Mouse (Mus musculus) gastrocnemius, postnatal 25 days (tissue): ENCODE measurements around the gene Cdhr2. TPM values are rescaled to one million over a fixed set of nuclear protein-coding genes. Genes with fewer than 3 reads are reported as not detected.

Experiments used
- DNase-seq: peaks from one replicate; pipeline ENCODE4 v3.0.0; 2022
- long read RNA-seq, 2 experiments: library from polyadenylated mRNA; stranded (forward); transcript quantifications; one replicate each; pipeline ENCODE4 v2.0.0; 2021
- total RNA-seq, 2 experiments: library from RNA; stranded (reverse); gene quantifications; 1 replicate in 1 of 2; 2 replicates in 1 of 2; pipeline ENCODE4 v1.2.3; 2021

The Cdhr2 gene
- not detected for total RNA-seq
- long read RNA-seq, experiment 1, result 0 reads
- long read RNA-seq, experiment 2, result 0 reads

DNA sequence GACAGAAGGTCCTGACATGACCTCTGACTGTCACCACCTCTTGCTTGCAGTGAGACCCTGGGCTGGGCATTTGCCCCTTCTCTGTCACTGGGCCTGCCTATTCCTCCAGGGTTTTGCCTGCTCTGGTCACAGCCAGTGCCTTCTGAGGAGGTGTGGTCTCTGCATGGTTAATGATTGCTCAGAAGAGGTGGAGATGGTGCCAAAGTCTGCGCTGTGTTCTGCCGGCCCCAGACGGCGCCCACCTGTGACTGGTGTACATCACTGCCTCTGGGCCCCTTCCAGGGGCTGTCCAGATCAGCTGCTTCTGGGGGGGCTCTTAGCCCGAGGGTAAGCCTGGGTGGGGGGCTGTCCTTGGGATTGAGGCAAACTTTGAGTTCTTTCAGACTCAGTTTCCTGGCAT is at the start of gene Cdhr2:
Cdhr2 (plus strand) TSS at position 219 of the 400 bp plus-strand sequence.
- no peak for DNase-seq

DNA sequence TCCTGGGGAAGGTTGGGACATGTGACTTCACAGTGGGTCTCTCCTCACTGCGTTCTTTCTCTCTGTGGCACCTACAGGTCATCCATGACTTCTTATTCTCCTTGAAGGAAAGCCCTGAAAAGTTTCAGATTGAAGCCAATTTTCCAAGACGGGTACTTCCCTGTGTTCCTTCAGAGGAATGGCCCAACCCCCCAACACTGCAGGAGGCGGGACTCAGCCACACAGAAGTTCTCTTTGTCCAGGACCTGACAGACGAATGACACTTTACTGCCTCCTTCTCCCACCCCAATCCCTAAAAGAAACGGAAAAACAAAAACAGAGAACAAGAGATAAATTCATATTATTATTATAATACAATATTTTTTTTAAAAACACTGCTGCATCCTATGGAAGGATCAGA is 40.4 kb upstream of the Cdhr2 start:
- no peak for DNase-seq

DNA sequence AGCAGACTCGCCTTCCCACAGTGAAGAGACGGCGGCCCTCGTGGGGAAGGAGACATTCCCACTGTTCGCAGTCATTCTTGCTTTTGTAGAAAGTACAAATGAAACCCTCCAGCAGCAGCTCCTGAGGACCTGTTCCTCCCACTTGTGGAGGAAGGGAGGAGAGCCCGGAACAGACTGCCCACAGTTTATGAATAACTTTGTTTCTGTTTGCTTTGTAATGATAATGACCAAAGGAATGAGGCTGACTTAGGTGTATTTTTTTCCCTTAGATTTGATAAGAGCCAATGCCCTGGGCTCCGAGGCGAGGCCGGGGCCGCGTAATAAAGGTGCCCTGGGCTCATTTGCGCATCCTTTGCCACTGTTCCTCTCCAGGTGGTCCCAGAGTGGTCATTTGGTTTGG is 39.9 kb upstream of the Cdhr2 start:
- DNase-seq, result no peak

DNA sequence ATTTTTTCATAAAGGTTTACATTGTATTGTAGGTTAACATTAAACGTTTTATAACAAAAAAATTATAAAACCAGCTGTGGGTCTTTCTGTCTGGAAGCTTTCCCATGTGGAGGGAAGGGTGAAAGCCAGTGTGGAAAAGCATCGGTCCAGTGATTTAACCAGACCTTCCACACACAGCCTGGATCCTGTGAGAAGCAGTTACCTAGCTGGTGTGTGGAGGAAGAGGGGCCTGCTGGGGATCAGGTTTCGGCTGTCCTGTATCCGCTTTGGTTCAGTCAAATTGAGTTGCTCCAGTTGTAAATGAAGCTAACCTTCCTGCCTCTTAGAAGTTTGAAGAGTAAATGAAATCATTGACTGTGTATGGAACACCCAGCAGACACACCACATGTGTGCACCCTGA is 37.3 kb upstream of the Cdhr2 start:
- DNase-seq, result no peak

DNA sequence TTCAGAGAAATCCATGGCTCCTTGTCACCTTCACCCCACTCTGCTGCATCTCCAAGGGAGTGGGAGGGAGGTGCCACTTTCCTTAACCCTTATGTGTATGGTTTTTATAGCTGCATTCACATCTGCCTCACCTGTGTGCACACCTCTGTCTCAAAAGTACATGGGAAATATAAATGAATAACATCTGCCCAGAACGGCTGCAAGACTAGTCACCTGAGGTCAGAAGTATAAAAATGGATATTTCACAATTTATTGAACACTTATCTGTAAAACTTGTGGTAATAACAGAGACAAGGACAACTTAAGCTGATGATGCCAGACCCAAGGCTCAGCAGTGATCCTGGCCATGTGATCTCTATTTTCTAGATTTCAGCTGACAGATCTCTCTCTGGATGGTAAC is 36.8 kb upstream of the Cdhr2 start:
- DNase-seq, result no peak

DNA sequence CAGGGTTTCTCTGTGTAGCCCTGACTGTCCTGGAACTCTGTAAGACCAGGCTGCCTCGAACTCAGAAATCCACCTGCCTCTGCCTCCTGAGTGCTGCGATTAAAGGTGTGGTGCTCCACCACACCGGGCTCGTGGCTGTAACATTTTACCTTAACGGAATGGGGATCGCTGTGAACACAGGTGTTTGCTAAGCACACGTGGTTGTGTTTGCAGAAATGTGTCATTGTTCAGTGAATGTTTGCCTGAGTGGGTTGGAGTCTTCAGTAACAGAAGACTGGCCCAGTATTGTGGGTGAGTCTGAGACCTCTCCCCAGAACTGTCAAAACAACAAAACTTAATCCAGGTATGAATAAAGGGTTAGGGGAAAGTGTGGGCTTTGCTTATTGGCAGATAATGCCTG is 36.2 kb upstream of the Cdhr2 start:
- no peak for DNase-seq

DNA sequence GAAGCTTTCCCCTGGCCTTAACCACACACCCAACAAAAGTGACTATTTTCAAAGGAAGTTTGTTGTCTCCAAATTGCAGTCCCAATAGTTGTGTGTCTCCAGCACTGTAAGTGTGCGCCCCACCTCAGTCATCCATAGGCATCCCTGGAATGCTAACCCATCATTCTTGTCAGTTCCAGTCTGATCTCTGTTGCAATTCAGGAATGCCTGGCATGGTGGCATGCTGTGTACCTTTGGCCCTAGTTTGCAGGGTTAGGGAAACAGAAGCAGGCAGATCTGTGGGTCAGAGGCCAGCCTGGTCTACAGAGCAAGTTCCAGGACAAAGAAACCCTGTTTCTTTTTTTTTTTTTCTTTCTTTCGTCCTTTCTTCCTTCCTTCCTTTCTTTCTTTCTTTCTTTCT is 30.8 kb upstream of the Cdhr2 start:
- DNase-seq, result no peak

DNA sequence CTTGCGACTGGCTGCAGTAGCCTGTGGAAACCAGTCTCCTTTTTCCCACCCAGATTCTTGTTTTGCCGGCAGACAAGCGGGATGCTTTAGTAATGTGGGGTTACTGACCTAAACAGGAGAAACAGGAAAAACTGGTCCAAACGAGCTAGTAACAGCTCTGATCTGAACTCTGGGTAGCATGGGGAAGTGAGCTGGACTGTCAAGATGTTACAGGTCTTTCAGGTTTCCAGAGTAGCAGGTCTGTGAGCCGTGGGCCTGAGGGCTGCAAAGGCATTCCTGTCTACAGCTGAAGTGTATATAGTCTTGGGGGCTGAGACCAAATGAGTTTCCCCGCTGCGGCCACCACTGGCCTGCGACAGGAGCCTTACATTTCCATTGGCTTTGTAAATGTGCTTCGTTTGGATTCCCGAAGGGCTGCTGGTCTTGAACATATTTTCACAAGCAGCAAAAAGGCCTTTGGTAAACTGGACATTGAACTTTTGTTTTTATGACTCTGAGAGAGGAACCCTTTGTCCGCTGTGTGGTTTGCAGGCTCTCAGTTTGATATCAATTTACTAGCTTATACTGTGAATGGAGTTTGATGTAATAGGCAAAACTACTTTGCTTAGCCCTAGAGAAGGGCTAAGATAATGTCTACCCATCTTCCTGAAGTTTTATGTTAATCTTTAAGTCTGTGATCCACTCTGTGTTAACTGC is 25.2 kb upstream of the Cdhr2 start:
- no peak for DNase-seq

DNA sequence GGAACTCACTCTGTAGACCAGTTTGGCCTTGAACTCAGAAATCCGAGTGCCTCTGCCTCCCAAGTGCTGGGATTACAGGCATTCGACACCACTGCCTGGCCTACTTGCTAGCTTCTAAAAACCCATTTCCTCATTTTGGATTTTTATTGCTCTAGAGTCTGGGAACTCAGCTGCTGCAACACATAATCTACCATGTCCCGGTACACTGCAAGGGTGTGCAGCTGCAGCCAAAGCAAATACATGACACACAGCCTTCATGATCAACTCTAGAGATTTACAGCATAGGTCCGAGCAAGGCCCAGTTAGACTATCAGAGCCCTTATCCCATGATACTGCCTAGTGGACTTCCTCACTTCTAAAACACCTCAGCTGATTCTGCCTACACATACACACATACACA is 23.0 kb upstream of the Cdhr2 start:
- DNase-seq, result no peak

DNA sequence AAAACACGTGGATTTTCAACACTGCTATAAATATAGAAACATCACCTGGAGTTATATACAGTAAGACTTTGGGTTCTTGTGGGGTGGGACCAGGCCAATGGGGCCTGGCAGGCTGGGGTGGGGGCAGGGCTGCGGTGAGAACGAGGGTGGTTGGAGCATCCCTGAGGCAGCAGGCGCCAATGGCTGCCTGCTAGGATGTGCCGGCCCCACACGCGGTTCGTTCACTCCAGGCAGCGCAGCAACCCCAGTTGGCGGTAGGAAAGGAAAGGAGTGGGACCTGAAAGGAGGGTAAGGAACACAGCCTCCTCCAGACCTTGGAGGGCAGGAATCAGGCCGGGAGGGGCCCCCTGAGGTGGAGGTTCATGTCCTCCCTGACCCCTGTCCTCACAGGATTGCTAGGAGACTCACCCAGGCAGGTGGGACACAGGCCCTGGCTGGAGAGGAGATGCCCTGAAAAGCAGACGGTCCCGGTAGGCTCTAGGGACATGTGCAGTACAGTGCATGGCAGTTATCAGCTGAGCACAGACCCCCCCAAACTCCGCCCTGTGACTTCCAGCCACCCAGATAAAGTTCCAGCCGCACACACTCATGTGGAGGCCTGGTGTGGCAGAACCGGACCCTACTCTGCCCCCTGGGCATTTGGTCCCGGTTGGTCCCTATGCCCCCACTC is 20.9 kb upstream of the Cdhr2 start:
- no peak for DNase-seq

DNA sequence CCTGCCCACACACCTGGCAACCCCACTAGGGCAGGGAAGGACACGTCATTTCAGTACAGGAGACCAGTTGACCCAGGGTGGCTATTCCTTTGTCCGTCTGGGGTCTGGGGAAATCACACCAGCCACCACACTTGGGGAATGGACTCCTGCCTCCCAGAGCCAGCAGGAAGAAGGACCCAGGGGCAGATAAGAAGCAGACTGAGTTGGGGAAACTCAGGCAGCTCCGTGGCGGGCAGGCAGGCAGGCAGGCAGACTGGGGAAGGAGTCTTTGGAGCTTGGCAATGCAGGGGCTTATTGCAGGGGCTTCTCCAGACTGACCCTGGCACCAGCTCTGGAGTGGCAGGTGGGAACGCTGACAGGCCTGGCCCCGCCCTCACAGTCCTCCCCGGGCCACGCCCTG is 20.0 kb upstream of the Cdhr2 start:
- DNase-seq, result no peak

DNA sequence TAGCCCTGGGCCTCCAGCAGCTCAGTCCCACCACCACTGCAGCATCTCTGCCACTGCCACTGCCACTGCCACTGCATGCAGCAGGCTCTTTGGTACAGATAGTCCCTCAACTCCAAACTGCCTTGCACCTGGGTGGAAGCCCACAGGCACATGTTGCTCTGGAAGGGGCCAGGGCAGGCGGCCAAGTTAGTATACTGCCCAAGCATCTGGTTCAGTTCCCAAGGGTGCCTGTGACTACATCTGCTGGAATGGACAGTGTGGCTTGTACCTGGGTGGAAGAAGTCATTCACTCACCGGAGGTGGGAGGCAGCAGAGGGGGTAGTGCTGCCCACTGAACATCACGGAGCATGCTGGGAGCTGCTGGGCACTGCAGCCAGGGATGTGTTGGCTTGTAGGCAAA is 18.0 kb upstream of the Cdhr2 start:
- no peak for DNase-seq

DNA sequence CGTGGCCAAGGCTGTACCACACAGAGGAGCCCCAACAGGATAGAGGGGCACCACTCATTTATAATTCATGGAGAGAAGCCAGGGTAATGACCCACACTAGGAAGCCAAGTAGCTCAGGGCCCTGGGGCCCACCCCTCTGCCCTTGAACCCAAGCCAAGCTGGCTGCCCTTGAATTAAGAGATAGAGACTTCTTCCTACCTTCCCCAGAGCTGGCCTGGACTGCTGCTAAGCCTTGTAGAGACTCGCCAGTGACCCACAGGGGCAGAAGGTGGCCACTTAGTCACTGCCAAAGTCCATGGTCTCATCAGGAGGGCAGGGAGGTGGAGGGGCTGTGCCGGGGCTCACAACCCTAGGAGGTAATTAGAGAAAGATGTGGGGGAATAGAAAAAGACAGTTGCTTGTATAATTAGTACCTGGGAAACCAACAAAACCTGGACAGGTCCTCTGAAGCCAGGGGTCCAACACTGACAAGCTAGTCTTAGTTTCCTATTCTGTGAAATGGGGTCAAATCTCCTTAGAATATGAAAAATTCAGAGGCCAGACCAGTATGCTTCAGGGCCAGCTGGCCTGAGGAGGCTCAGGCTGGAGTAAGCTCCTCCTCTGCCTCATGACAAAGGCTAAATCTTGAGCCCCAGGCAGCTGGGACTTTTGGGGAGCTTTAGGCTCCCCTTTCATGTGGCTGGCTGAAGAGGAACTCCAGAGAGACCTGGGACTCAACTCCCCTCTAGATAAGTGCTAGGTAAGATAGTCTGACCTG is 16.9 kb upstream of the Cdhr2 start:
- DNase-seq, result no peak

DNA sequence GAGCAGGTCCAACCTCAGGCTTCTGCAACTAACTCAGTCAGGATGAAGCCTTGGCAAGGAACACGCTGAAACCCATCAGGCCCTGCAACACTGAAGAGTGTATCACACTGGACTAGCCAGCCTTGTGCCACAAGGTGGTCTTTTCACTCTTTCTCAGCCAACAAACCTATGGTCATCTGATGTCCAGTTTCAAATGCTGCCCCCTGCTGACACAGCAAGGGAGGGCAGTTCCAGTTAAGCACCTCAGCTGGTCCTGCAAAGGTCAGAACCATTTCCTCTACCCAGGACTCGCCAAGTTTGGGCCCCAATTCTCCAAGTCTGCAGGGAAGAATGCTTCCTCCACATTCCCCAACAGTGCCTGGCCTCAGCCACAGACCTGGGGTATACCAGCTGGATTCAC is 16.1 kb upstream of the Cdhr2 start:
- DNase-seq, result no peak

DNA sequence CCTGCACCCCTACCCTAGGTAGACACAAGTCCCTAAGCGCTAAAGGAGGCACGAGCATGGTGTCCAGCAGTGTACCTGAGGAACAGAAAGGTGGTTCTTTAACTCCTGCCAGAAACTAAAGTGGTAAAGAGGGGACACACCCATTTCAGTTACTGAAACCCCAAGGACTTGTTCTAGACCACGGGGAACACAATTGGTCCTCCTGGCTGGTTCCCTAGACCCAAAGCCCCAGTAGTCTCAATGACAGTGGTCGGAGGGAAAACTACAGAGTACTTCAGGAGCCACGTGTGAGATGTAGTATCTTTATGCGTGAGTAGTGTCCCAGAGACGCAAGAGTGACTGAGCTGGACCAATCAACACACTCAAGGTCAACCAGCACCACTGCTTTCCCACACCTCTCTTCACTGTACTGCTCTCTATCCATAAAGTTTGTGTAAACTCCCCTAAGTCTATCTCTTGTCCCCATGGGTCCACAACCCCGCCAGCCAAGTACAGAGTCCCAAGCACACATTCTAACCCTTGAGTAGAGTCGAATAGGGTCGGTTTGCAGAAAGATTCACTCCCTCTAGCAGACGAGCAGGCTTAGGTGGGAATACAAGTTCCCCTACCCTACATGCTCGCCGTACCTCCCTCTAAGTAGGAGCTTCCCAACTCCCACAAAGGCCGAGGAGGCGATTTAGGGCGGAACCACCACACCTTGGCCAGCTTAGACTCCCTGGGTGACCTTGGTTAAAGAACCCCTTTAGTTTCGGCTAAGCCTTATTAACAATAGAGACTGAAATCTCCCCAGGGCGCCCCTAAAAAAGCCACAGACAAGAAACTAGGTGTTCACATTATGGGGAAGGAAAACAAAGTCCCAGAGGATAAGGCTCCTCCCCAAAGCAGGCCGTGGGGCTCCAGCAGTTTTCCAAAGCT is 14.9 kb upstream of the Cdhr2 start:
- DNase-seq, result no peak

DNA sequence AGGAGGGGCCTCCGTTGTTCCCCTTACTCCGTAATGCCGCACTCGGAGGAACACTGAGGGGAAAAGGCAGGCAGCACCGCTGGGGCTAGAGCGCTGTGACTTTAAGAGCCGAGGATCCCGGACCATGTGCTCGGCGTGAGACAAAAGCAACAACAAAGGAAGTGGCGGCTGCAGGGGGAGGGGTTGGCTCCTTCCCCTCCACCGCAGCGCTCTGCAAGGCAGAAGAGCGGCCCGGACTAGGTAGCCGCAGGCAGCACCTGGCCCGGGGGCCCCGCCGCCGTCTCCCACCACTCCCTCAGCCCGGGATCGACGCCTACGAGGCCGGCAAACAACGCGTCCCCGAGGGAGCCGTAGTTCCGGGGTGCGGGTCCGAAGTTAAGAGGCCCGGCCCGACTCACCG is 14.2 kb upstream of the Cdhr2 start:
- peak; percentile 81 for DNase-seq

DNA sequence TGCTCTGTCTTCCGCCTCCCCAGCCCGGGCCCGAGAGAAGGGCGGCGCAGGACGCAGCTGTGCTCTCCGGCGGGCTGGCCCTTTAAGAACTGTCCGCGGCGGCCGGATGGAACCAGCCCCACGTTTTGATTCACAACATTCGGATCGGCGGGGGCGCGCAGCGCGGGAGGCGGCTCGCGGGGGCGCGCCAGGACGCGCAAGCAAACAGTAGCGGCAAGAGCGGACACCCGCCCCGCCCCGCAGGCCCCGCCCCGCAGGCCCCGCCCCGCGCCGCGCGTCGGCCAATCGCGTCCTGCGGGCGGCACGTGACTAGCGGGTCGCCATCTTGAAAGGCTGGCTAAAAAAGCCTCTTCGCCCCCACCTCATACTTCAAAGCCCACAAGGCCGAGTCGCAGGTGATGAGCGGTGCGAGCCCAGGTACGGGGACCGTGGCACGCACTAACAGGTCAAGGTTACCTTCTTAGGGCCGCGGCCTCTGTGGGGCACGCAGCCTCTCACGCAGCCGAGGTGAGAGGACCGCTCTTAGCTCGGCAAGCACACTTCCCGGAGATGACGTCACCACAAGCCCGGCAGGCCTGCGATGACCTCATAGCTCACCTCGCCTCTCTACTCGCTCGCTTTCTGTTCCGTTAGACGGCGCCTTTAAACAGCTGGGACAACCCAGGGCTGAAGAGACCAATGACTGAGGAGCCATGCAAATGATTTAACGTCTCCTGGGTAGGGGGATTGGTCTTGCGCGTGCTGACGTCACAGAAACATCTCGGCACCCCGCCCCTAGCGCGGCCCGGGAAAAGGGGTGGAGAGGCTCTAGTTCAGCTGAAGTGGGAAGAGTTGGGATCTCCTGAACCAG is 13.5 kb upstream of the Cdhr2 start:
- peak; percentile 98 for DNase-seq

DNA sequence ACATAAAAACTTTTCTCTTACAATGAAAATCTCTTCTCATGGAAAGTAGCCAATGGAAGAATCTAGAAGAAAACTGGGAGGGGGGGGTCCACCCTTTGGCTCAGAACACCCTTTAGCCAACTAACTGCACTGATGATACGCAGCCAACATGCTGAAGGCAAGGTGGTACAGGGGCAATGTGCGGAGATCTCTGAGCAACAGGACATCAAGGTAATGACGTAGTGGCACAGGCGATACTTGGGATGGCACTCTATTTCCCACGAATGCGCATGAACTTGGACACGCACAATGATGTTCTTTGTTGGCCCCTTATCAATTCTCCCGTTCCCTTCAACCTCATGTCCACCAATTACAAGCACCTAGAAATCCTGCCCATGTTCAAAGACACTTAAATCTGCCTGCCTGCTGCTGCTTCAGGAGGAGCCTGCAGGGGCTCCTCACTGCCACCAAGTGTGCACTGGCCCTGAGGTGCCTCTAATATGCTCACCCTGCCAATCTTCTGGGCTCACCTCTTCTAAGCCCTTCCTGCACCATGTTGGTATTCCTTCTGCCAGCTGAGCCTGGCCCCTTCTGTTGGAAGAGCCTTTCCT is 11.0 kb upstream of the Cdhr2 start:
- DNase-seq, result no peak

DNA sequence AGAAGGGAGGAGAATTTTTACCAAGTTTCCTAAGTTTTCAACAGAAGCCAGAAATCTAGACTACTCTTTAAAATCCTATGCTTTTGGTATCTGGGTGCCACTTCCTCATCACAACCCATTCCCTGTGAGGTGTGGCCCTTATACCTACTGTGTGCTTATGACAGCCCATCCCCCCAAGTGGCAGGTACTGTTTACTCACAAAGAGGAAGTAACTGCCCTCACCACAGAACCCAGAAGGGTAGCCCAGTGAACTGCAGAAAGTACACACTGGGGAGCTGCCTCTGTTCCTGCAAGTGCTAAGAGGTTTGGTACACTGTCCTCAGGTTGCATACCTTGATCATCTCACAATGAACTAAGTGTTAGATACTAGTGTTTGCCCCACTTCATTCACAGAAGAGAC is 9.5 kb upstream of the Cdhr2 start:
- no peak for DNase-seq

DNA sequence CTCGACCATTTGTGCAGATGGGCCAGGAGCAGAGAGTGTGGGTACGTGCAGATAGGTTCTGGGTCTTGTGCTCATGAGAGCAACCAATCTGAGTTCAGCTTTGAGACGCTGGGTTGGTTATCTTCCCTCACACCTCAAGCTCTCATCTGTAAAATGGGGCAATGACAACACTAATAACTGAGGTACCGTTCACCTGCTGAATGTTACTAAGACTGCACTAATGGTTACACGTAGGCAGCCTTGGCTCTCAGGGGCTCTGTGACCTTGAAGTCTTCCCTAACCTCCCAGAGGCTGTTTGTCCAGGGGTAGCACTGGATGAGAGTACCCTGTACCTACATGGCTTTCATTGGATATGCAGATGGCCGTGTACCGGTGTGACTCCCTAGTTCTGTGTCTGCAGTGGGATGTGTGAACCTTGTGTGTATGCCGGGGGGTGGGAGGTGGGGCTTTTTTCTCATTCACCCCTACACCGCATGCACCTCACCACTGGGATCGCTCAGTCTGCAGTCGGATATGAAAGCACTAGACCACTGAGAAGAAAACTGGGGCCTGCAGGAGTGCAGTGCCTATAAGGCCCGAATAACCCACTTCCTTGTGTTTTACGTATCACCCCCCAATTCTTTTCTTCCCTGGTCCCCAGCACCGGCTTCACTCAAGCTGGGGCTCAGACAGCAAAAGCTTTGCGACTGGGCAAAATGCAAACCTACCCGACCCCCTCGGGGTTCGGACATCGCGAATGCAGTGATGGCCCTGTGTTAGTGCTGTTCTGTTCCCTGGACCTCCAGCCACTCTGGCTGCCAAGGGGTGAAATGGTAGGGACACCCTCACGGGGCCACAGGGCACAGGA is 8.3 kb upstream of the Cdhr2 start:
- no peak for DNase-seq
